Mouse (Mus musculus) brain, embryonic 14.5 days (tissue): ENCODE measurements around the gene B3gnt4.

ENCODE experiments used
- CTCF ChIP-seq: fragments of 200-500 bp; IDR thresholded peaks from 2 replicates; pipeline ENCODE4 v1.5.1; 2012; ENCODE audit warnings: inconsistent platforms, mild to moderate bottlenecking, moderate library complexity, borderline replicate concordance; ENCODE audit not compliant: insufficient read depth, insufficient read length; ENCODE audit errors: extremely low read depth
- POLR2A ChIP-seq: fragments of 200-500 bp; IDR thresholded peaks from 2 replicates; pipeline ENCODE4 v1.6.1; 2012; ENCODE audit warnings: mild to moderate bottlenecking, inconsistent platforms, borderline replicate concordance; ENCODE audit not compliant: poor library complexity, insufficient read depth, insufficient read length, severe bottlenecking; ENCODE audit errors: extremely low read depth

DNA sequence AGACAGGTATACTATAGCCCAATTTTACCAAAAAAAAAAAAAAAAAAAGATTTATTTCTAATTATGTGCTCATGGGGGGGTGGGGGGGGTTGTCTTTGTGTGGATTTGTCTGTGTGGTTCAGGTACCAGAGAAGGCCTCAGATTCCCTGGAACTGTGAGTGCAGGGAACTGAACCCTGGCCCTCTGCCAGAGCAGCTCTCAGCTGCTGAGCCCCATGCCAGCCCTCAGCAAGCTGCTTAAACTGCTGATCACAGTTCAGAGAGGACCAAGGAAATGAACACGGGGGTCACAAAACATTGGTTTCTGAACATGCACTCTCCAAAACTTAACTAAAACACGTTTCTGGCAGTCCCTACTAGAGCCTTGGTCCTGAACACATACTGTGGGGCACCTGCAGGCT lies 46.2 kb downstream of the B3gnt4 start:
- no peak for TF ChIP-seq CTCF
- no peak for TF ChIP-seq POLR2A
